Mouse (Mus musculus): ENCODE results near the gene Pds5b. TPM values are rescaled to one million over a fixed set of nuclear protein-coding genes. Genes with fewer than 3 reads are reported as not detected.
A peak's percentile ranks its signal among the peaks of the same experiment; 100 is the strongest.

Pds5b gene
- polyA plus RNA-seq, 1 experiment from 2014 or later, result 53.6 TPM

DNA sequence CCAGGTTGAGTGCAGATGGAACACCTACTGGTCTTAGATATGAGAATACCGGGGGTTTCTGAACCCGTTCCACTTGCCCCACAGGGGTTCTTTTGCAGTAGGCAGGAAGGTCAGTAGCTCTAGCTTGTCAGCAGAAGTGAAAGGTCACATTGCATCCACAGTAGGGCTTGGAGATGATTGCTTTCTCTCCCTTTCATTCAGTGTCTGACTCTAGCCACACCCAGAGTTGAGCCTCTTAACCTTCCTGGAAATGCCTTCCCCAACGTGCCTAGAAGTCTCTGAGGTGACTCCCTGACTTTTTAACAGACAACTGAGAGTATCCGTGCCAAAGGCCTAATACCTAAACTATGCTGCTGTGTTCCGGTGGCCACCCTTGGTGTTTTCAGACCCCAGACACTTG is 146.0 kb downstream of the Pds5b start:
- H3K27me3 ChIP-seq (ENCODE audit: control insufficient read depth, insufficient read depth, low read length), result no peaks in the 10 kb centered on the region
- ATAC-seq (ENCODE audit: low FRiP score, low TSS enrichment), result no peak
- no peak overlapping the region for H3K4me3 ChIP-seq (ENCODE audit: low read length)
- no peak overlapping the region for H3K9ac ChIP-seq (ENCODE audit: low read depth, low read length)
- no peaks in the 10 kb centered on the region for H3K36me3 ChIP-seq (ENCODE audit: control insufficient read depth, insufficient read depth, low read length)
- H3K4me1 ChIP-seq (ENCODE audit: control insufficient read depth, insufficient read depth, low read length), result no peaks in the 10 kb centered on the region
- no peak overlapping the region for H3K4me2 ChIP-seq (replicated peaks; ENCODE audit: low read depth, low read length)
- 82% methylated on average over 5 of the region's 5 CpGs for WGBS
- no peak overlapping the region for H3K27ac ChIP-seq (ENCODE audit: low read depth, low read length)
- 0 out of 2 replicates have a peak, but pooled peaks cover 3% of the 10 kb centered on the region for H3K9me3 ChIP-seq (ENCODE audit: control insufficient read depth, low read length)

DNA sequence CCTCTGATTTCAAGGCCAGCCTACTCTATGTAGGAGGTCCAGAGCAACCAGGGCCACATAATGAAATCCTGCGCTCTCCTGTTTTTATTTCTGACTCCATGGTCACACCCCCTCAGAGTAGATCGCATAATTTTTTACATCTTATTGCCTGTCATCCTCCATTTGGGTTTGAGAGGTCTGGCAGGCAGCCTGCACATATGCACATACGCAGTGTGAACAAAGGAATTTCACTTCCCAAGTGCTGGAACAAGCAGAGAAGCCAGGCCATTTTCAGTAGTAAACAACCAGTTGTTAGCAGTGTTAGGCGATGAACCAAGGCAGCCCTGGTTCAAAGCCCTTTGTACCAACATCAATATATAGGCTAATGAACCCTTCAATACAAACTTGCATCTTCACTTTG is 147.6 kb downstream of the Pds5b start:
- Histone ChIP-seq H3K27me3 (ENCODE audit: control insufficient read depth, insufficient read depth, low read length) (no peaks in the 10 kb centered on the region), H3K9ac (ENCODE audit: low read depth, low read length) (no peak overlapping the region), H3K4me1 (ENCODE audit: control insufficient read depth, insufficient read depth, low read length) (no peaks in the 10 kb centered on the region), H3K36me3 (ENCODE audit: control insufficient read depth, insufficient read depth, low read length) (no peaks in the 10 kb centered on the region), H3K27ac (ENCODE audit: low read depth, low read length) (no peak overlapping the region), H3K4me3 (ENCODE audit: low read length) (no peak overlapping the region), H3K4me2 (replicated peaks; ENCODE audit: low read depth, low read length) (no peak overlapping the region), H3K9me3 (ENCODE audit: control insufficient read depth, low read length) (peaks cover 11% of the 10 kb centered on the region; the same call in 1 of the 2 replicates)
- ATAC-seq (ENCODE audit: low FRiP score, low TSS enrichment), result no peak
- 86% methylated on average over 4 of the region's 4 CpGs for WGBS

DNA sequence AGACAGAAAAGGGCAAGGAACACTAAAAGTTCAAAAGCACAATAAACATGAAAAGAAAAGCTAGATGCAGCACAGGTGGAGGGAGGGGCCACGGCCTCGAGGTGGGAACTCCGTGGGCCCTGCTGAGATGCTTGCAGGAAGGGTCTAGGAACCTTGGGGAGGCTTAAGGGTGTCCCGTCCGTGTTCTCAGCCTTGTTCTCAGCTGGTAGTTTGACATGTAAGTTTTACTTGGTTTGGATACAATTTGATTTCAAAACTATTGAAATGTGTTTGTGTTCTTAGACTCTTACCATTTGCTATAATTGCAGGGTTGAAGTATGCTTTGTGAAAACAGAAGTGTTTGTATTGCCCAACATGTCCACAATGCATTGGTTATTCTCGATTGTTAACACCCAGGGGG is 149.2 kb downstream of the Pds5b start:
- H3K9ac ChIP-seq (ENCODE audit: low read depth, low read length), result no peak overlapping the region
- H3K9me3 ChIP-seq (ENCODE audit: control insufficient read depth, low read length), result peaks cover 15% of the 10 kb centered on the region; the same call in 1 of the 2 replicates
- no peak overlapping the region for H3K4me3 ChIP-seq (ENCODE audit: low read length)
- H3K4me2 ChIP-seq (replicated peaks; ENCODE audit: low read depth, low read length), result no peak overlapping the region
- H3K27me3 ChIP-seq (ENCODE audit: control insufficient read depth, insufficient read depth, low read length), result no peaks in the 10 kb centered on the region
- no peak for ATAC-seq (ENCODE audit: low FRiP score, low TSS enrichment)
- H3K4me1 ChIP-seq (ENCODE audit: control insufficient read depth, insufficient read depth, low read length), result no peaks in the 10 kb centered on the region
- H3K27ac ChIP-seq (ENCODE audit: low read depth, low read length), result no peak overlapping the region
- H3K36me3 ChIP-seq (ENCODE audit: control insufficient read depth, insufficient read depth, low read length), result no peaks in the 10 kb centered on the region
- WGBS, result 83% methylated on average over 6 of the region's 6 CpGs

DNA sequence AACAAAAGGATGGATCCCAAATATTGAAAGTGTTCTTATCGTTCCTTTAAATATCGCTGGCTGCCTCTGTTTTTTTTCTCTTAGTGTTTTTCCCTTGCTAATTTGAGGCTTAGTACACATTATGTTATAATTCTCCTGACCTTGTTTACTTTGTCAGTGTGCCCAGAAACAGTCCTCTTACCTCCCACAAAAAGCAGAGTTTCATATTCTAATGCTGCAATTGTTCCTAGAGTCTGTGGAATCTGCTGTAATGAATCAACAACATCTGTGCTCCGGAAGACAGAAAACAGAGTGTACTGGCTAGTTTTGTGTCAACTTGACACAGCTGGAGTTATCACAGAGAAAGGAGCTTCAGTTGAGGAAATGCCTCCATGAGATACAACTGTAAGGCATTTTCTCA is 149.8 kb downstream of the Pds5b start:
- H3K4me3 ChIP-seq (ENCODE audit: low read length), result no peak overlapping the region
- H3K4me2 ChIP-seq (replicated peaks; ENCODE audit: low read depth, low read length), result no peak overlapping the region
- H3K4me1 ChIP-seq (ENCODE audit: control insufficient read depth, insufficient read depth, low read length), result no peaks in the 10 kb centered on the region
- H3K27me3 ChIP-seq (ENCODE audit: control insufficient read depth, insufficient read depth, low read length), result no peaks in the 10 kb centered on the region
- ATAC-seq (ENCODE audit: low FRiP score, low TSS enrichment), result no peak
- H3K9ac ChIP-seq (ENCODE audit: low read depth, low read length), result no peak overlapping the region
- 62% methylated on average over 3 of the region's 3 CpGs for WGBS
- H3K27ac ChIP-seq (ENCODE audit: low read depth, low read length), result no peak overlapping the region
- peaks cover 15% of the 10 kb centered on the region; the same call in 1 of the 2 replicates for H3K9me3 ChIP-seq (ENCODE audit: control insufficient read depth, low read length)
- H3K36me3 ChIP-seq (ENCODE audit: control insufficient read depth, insufficient read depth, low read length), result no peaks in the 10 kb centered on the region

DNA sequence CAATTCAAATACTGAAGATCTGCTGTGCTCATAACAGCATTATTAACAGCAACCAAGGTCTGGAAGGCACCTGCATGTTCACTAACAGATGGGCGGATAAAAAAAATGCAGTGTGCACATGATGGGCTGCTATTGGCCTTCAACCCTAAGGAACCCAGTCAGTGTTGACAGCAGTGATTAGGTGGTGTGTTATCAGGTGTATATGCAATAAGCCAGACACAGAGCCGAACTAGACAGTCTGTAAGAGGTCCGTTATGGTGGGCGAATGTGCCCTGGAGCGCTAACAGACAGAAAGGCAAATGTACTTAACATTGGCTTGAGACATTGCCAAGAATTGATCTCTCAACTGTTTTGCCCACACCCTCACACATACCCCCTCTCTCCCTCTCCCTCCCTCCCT is 156.0 kb downstream of the Pds5b start:
- Histone ChIP-seq H3K27me3 (ENCODE audit: control insufficient read depth, insufficient read depth, low read length) (no peaks in the 10 kb centered on the region), H3K27ac (ENCODE audit: low read depth, low read length) (no peak overlapping the region), H3K36me3 (ENCODE audit: control insufficient read depth, insufficient read depth, low read length) (no peaks in the 10 kb centered on the region), H3K9me3 (ENCODE audit: control insufficient read depth, low read length) (peaks cover 13% of the 10 kb centered on the region; the same call in 1 of the 2 replicates), H3K4me1 (ENCODE audit: control insufficient read depth, insufficient read depth, low read length) (no peaks in the 10 kb centered on the region), H3K4me3 (ENCODE audit: low read length) (no peak overlapping the region), H3K4me2 (replicated peaks; ENCODE audit: low read depth, low read length) (no peak overlapping the region), H3K9ac (ENCODE audit: low read depth, low read length) (no peak overlapping the region)
- 91% methylated on average over 5 of the region's 5 CpGs for WGBS
- no peak for ATAC-seq (ENCODE audit: low FRiP score, low TSS enrichment)

DNA sequence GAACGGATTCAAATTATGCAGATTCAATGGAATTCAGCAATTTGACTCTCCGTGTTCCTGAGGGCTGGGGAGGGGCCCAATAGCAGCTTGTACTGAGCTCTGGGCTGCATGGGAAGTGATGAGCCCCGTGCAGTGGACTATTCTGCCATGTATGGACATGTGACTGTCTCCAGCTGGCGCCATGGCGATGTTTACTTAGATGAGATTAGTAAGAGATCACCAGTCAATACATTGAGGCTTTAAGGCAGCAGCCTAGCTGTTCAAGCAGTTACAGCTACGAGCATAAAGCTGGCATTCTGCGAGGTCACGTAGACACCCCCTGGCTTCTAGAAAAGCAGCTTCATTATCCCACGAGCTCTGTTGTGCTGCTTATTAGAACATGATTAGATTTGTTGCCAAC is 157.2 kb downstream of the Pds5b start:
- H3K4me2 ChIP-seq (replicated peaks; ENCODE audit: low read depth, low read length), result no peak overlapping the region
- H3K4me3 ChIP-seq (ENCODE audit: low read length), result no peak overlapping the region
- no peak overlapping the region for H3K27ac ChIP-seq (ENCODE audit: low read depth, low read length)
- H3K27me3 ChIP-seq (ENCODE audit: control insufficient read depth, insufficient read depth, low read length), result no peaks in the 10 kb centered on the region
- 71% methylated on average over 9 of the region's 9 CpGs for WGBS
- H3K36me3 ChIP-seq (ENCODE audit: control insufficient read depth, insufficient read depth, low read length), result no peaks in the 10 kb centered on the region
- no peak overlapping the region for H3K9ac ChIP-seq (ENCODE audit: low read depth, low read length)
- peaks cover 7% of the 10 kb centered on the region; the same call in 1 of the 2 replicates for H3K9me3 ChIP-seq (ENCODE audit: control insufficient read depth, low read length)
- no peaks in the 10 kb centered on the region for H3K4me1 ChIP-seq (ENCODE audit: control insufficient read depth, insufficient read depth, low read length)
- no peak for ATAC-seq (ENCODE audit: low FRiP score, low TSS enrichment)

DNA sequence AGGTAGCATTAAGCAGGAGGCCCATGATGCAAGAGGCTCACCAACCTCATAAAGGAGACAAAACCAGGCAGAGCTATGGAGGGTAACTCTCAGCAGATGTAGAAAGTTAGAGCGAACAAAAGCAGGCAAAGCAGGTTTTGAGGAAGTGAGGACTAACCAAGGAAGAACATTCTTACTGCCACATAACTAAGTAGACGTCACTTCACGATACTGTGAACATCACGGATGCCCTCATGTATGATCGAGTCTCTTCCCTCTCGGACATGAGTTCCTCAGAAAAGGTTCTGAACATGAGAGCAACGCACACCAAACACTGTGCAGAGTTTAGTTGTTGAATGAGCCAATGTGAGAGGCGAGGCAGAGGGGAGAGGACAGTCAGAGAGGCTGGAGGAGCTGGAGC is 163.2 kb downstream of the Pds5b start:
- peaks cover 16% of the 10 kb centered on the region for H3K4me1 ChIP-seq (ENCODE audit: control insufficient read depth, insufficient read depth, low read length)
- H3K9ac ChIP-seq (ENCODE audit: low read depth, low read length), result no peak overlapping the region
- no peaks in the 10 kb centered on the region for H3K36me3 ChIP-seq (ENCODE audit: control insufficient read depth, insufficient read depth, low read length)
- no peak for ATAC-seq (ENCODE audit: low FRiP score, low TSS enrichment)
- no peak overlapping the region for H3K4me3 ChIP-seq (ENCODE audit: low read length)
- no peaks in the 10 kb centered on the region for H3K27me3 ChIP-seq (ENCODE audit: control insufficient read depth, insufficient read depth, low read length)
- H3K4me2 ChIP-seq (replicated peaks; ENCODE audit: low read depth, low read length), result no peak overlapping the region
- WGBS, result 97% methylated on average over 8 of the region's 8 CpGs
- peaks cover 15% of the 10 kb centered on the region; the same call in 1 of the 2 replicates for H3K9me3 ChIP-seq (ENCODE audit: control insufficient read depth, low read length)
- no peak overlapping the region for H3K27ac ChIP-seq (ENCODE audit: low read depth, low read length)

DNA sequence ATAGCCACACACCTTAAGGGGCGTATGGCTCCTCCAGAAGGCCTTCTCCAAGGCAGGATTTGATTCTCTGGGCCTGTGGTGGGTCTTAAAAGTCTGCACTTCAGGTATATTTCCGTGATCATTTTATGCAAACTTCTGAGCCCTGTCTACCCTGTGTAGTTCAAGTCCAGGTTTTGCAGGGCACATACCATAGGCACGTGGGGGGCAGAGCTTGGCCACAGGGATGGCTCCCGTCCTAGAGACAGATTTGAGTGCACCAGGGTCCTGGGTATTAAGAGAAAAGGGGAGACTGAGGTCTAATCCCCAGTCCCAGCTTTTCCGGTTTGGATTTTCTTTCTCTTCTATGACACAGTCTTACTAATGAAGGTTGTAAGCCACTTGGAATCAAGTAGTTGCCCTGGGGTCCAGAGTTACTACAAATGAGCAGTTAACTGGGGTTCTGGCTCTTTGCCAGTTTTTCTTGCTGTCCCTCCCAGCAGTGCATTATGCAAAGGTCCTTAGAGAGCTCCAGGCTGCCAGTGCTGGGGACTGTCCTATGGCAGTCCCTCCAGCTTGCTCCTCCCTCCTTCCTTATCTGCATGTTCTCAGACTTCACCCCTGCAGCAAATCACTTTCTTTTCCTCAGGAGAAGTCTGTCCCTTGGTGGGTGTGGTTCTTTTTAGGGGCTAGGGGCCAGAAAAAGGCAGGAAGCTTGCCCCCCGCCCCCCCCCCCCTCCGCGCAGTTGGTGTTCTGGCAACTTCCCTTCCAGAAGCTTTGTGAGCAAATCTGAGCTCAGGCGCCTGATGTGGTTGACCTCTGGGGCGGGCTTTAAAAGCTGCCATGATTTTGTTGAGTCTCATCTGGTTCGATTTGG is 166.4 kb downstream of the Pds5b start:
- Histone ChIP-seq H3K9me3 (ENCODE audit: control insufficient read depth, low read length) (peaks cover 15% of the 10 kb centered on the region; the same call in 1 of the 2 replicates), H3K27me3 (ENCODE audit: control insufficient read depth, insufficient read depth, low read length) (no peaks in the 10 kb centered on the region), H3K27ac (ENCODE audit: low read depth, low read length) (peak overlapping the region; percentile 85), H3K9ac (ENCODE audit: low read depth, low read length) (no peak overlapping the region), H3K36me3 (ENCODE audit: control insufficient read depth, insufficient read depth, low read length) (no peaks in the 10 kb centered on the region), H3K4me2 (replicated peaks; ENCODE audit: low read depth, low read length) (no peak overlapping the region; the same call in 1 of the 2 replicates), H3K4me3 (ENCODE audit: low read length) (no peak overlapping the region), H3K4me1 (ENCODE audit: control insufficient read depth, insufficient read depth, low read length) (peaks cover 16% of the 10 kb centered on the region)
- WGBS, result 46% methylated on average over 11 of the region's 11 CpGs
- ATAC-seq (ENCODE audit: low FRiP score, low TSS enrichment), result peak; percentile 96

DNA sequence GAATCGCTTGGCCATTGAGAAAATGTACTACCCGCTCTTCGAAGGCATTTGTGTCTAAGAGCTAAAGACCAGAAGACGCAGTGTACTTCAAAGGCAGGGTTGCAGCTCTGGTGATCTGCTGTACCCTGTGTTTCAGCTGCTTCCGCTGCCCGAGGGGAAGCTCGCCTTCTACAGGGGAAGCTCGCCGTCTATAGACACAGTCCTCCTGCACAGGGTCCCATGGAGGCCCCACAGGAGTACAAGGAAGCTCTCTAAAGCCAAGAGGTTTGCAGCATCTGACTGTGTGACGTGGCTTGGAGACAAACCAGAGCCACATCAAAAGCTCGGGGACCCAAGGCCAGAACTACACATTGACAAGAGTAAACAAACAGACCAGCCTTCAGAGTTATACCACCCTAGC is 167.1 kb downstream of the Pds5b start:
- no peak; the same call in 1 of the 2 replicates for ATAC-seq (ENCODE audit: low FRiP score, low TSS enrichment)
- peaks cover 16% of the 10 kb centered on the region for H3K4me1 ChIP-seq (ENCODE audit: control insufficient read depth, insufficient read depth, low read length)
- H3K4me2 ChIP-seq (replicated peaks; ENCODE audit: low read depth, low read length), result no peak overlapping the region; the same call in 1 of the 2 replicates
- H3K27me3 ChIP-seq (ENCODE audit: control insufficient read depth, insufficient read depth, low read length), result no peaks in the 10 kb centered on the region
- 43% methylated on average over 11 of the region's 11 CpGs for WGBS
- H3K27ac ChIP-seq (ENCODE audit: low read depth, low read length), result peak overlapping the region; percentile 85
- no peak overlapping the region for H3K4me3 ChIP-seq (ENCODE audit: low read length)
- no peak overlapping the region for H3K9ac ChIP-seq (ENCODE audit: low read depth, low read length)
- H3K9me3 ChIP-seq (ENCODE audit: control insufficient read depth, low read length), result peaks cover 15% of the 10 kb centered on the region; the same call in 1 of the 2 replicates
- no peaks in the 10 kb centered on the region for H3K36me3 ChIP-seq (ENCODE audit: control insufficient read depth, insufficient read depth, low read length)

All from kidney, embryonic 14.5 days (tissue).